Mouse (Mus musculus) activated CD4-positive, CD25-positive, alpha-beta regulatory T cell, adult 4 months (primary cell): ENCODE data around the gene Fam216b. TPM values are rescaled to one million over a fixed set of nuclear protein-coding genes. Genes with fewer than 3 reads are reported as not detected.

ENCODE experiments used
- ATAC-seq: one replicate; pipeline ENCODE4 v1.8.0; 2017
- polyA plus RNA-seq, 2 experiments: library from polyadenylated mRNA; unstranded; fragments of 100-300 nt; shearing (Covaris generic); gene quantifications; one replicate each; pipeline ENCODE4 v1.2.1; 2017

Gene Fam216b
- polyA plus RNA-seq: not detected

- ATAC-seq: no peak
Observed at GRCm38 (mm10) chr14:78088907-78089306, at the start of gene Fam216b. Fam216b (minus strand) TSS chr14:78089007.

GRCm38 (mm10) chr14:78132368-78133052, 43.7 kb upstream of the Fam216b start:
- ATAC-seq: no peak

GRCm38 (mm10) chr14:78126670-78127069, 37.9 kb upstream of the Fam216b start:
- ATAC-seq: no peak

GRCm38 (mm10) chr14:78120286-78120685, 31.5 kb upstream of the Fam216b start:
- ATAC-seq: no peak

- ATAC-seq: no peak
Observed at GRCm38 (mm10) chr14:78119449-78120200, 30.8 kb upstream of the Fam216b start.

- ATAC-seq: no peak
Observed at GRCm38 (mm10) chr14:78117671-78118070, 28.9 kb upstream of the Fam216b start.

- ATAC-seq: no peak
Observed at GRCm38 (mm10) chr14:78117268-78117667, 28.5 kb upstream of the Fam216b start.

- no peak for ATAC-seq
Observed at GRCm38 (mm10) chr14:78112466-78112865, 23.7 kb upstream of the Fam216b start.

GRCm38 (mm10) chr14:78110871-78111270, 22.1 kb upstream of the Fam216b start:
- ATAC-seq: no peak

GRCm38 (mm10) chr14:78109419-78109818, 20.6 kb upstream of the Fam216b start:
- ATAC-seq: no peak

- ATAC-seq: no peak
Observed at GRCm38 (mm10) chr14:78108388-78108787, 19.6 kb upstream of the Fam216b start.

GRCm38 (mm10) chr14:78089591-78089990, 784 bp upstream of the Fam216b start:
- no peak for ATAC-seq

GRCm38 (mm10) chr14:78083465-78083864, 5.3 kb downstream of the Fam216b start:
- ATAC-seq: no peak

- no peak for ATAC-seq
Observed at GRCm38 (mm10) chr14:78077508-78077907, 11.3 kb downstream of the Fam216b start.

- no peak for ATAC-seq
Observed at GRCm38 (mm10) chr14:78065938-78066710, 22.7 kb downstream of the Fam216b start.

GRCm38 (mm10) chr14:78062484-78062883, 26.3 kb downstream of the Fam216b start:
- ATAC-seq: no peak

- ATAC-seq: no peak
Observed at GRCm38 (mm10) chr14:78060609-78060951, 28.2 kb downstream of the Fam216b start.

- no peak for ATAC-seq
Observed at GRCm38 (mm10) chr14:78059878-78060608, 28.8 kb downstream of the Fam216b start.

GRCm38 (mm10) chr14:78057362-78057761, 31.4 kb downstream of the Fam216b start:
- no peak for ATAC-seq

GRCm38 (mm10) chr14:78056371-78056770, 32.4 kb downstream of the Fam216b start:
- no peak for ATAC-seq

GRCm38 (mm10) chr14:78048674-78049073, 40.1 kb downstream of the Fam216b start:
- ATAC-seq: no peak

GRCm38 (mm10) chr14:78048258-78048657, 40.5 kb downstream of the Fam216b start:
- ATAC-seq: no peak

GRCm38 (mm10) chr14:78043079-78043478, 45.7 kb downstream of the Fam216b start:
- no peak for ATAC-seq
